Mouse (Mus musculus) brain, embryonic 14.5 days (tissue): ENCODE measurements at regions not wholly inside any gene's neighbourhood (a gene's known extent, or its start where the extent isn't known, plus 50 kb on each side); places are given as distances from the start of the nearest gene placed in this dataset.

ENCODE experiments used
- DNase-seq: peaks from one replicate; pipeline ENCODE4 v3.0.0-alpha.2; 2011; ENCODE audit warnings: low read depth
- CTCF ChIP-seq: fragments of 200-500 bp; IDR thresholded peaks from 2 replicates; pipeline ENCODE4 v1.5.1; 2012; ENCODE audit warnings: inconsistent platforms, mild to moderate bottlenecking, moderate library complexity, borderline replicate concordance; ENCODE audit not compliant: insufficient read depth, insufficient read length; ENCODE audit errors: extremely low read depth
- POLR2A ChIP-seq: fragments of 200-500 bp; IDR thresholded peaks from 2 replicates; pipeline ENCODE4 v1.6.1; 2012; ENCODE audit warnings: mild to moderate bottlenecking, inconsistent platforms, borderline replicate concordance; ENCODE audit not compliant: poor library complexity, insufficient read depth, insufficient read length, severe bottlenecking; ENCODE audit errors: extremely low read depth

DNA sequence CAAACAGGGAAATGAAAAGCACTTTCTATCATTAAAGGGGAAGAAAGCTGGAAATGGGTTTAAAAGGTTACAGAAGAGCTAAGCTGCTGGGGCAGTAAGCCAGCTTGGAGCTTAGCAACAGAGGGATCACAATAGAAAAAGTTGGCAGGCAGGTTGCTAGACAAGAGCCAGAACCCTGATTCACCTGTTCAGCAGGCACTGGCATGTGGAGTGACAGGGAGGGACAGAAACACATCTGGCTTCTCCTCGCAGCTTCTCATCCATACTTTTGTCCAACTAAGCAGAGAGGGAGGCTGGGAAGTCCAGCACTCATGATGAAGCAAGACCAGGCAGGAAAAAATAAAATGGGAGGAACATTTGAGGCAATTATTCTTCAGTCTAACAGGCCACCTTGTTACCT is 81.3 kb upstream of the Thrb start:
- peak; percentile 31 for DNase-seq
- no peak for TF ChIP-seq POLR2A
- TF ChIP-seq CTCF = no peak

DNA sequence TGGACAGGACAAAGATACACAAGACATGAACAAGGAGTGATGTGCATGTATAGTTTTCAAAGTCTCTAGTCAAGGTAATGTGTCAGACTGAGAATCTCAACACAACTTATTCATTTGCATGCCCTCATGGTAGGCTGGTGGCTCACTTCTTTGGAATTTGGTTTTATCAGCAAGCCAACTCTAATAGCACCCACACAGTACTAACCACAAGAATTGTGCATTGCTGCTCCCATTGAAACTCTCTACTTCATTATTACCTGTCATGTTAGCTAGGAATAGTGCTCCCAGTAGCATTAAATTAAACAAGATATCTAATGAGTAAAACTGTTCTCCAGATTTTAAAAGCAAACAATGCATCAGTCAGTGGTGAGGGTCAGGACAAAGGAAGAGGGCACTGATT is 70.5 kb upstream of the Thrb start:
- TF ChIP-seq POLR2A = no peak
- no peak for TF ChIP-seq CTCF
- peak; percentile 37 for DNase-seq

DNA sequence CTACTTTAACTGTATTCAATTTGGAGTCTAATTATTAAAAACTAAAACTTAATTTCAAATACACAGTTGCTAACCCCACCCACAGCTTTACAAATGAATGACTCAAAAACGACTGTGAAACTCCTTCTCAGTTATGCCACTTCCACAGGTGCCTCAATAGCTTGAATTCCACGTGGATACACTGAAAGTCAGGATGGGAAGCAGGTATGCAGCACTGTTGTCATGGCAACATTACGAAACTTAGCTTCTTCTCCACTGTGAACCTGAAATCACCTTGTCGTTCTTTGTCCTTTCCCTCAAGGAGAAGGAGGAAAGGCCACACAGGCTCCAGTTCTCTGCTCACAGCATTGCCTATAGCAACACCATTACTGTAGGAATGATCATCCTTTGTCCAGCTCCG is 60.5 kb upstream of the Thrb start:
- DNase-seq = no peak
- no peak for TF ChIP-seq CTCF
- TF ChIP-seq POLR2A = no peak

DNA sequence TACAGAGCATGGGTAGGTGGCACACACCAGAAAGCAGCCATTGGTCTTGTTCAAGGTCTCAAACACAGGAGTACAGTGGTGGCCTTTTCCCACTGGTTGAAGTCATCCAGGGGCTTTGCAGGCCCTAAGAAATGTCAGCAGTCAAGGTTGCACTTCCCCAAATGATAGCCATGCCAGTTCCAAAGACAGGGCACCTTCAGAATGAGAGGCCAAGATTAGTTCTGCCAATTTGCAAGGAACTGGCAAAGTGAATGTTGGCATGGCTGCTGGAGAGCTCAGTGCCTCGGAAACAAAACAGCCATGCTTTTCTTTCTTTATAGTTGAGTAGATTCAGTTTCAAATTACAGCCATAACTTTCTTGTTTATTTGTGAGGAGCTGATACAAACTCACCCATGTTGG is 57.7 kb upstream of the Thrb start:
- DNase-seq = no peak
- TF ChIP-seq POLR2A = no peak

DNA sequence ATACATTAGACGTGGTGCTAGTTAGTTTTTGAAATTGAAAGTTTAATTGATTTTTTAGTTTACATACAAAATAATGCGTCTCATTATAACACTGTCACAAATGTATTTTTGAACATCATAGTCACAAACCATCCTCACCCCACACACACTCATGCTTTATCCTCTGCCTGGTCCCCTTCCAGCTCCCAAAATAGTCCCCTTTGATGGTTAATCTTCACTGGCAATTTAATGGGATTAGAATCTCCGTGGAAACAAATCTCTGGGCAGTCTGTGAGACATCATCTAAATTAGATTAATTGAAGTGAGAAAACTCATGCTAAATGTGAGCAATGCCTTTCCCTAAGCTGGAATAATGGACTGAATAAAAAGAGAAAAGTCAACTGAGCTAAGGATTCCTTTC is 54.0 kb upstream of the Thrb start:
- TF ChIP-seq CTCF (no peak), POLR2A (no peak)
- DNase-seq = peak; percentile 61

DNA sequence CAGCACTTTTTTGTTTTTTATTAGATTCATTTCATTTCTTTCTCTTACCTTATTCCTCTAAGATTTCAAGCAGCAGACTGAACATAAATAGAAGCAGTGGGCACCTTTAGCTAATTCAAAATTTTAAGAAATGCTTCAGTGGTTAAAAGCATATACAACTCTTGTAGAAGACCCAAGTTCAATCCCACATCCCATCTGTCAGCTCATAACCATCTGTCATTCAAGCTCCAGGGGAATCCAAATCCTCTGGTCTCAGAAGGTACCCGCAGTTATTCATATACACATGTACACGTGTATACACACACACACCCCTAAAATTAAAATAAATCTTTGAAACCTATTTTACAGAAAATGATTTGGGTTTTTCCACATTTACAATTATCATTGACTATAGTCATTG is 52.9 kb upstream of the Thrb start:
- TF ChIP-seq POLR2A (no peak), CTCF (no peak)
- DNase-seq = no peak
